Mouse (Mus musculus): ENCODE results near the gene Camsap1.

GRCm38 (mm10) chr2:26024138-26025075 is 41.3 kb upstream of the Camsap1 start:
- TF ChIP-seq POLR2A (IDR thresholded peaks at IDR 0.05; ENCODE audit: low read depth, low read length) = no peak
- peak; percentile 76 for TF ChIP-seq CTCF (conservative IDR thresholded peaks at IDR 0.05; ENCODE audit: insufficient read depth, insufficient read length, low read depth, low read length)
